Mouse (Mus musculus): ENCODE measurements at regions not wholly inside any gene's neighbourhood (a gene's known extent, or its start where the extent isn't known, plus 50 kb on each side); places are given as distances from the start of the nearest gene placed in this dataset.

GRCm38 (mm10) chrX:99592980-99593379 is 121.9 kb upstream of the Pja1 start:
- DNase-seq = no peak

DNA sequence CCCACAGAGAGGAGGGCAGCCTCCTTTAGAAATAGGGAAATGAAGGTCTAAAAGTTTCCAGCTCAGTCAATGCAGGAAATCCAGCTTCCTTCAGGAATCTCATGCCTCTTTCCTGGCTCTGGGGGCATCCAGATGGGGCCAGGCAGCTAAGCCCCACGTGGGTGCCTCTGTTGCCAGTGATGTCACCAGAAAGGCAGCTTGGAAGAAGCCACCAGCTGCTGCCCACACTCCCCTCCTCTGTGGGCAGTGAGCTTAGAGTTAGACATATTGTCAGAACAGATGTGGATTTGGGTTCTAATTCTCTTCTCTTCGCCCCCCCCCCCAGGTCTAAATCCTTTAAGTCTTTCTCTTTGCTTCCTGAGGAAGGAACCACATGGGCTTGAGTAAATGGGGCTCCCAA is 116.2 kb upstream of the Pja1 start:
- no peak for DNase-seq

- no peak for DNase-seq
Measured at GRCm38 (mm10) chrX:99586282-99586681, 115.2 kb upstream of the Pja1 start.

DNA sequence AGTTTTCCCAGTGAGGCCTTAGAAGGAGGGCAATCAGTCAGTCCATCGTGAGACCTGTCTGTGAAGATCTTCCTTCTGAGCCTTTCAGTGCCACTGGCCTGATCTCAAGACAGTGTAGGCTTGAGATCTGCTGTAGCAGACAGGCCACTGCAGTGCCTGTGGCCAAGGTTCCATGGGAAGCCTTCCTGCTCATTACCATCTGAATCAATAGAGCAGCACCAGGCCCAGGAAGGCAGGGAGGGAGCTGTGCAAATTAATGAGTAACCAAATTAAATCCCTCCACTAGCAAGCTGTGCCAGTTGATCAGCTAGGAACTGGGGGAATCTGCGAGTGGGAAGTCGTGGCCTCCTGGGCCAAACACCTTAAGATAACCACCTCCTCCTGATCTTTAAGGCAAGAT is 114.6 kb upstream of the Pja1 start:
- no peak for DNase-seq

GRCm38 (mm10) chrX:99582611-99583010 is 111.5 kb upstream of the Pja1 start:
- DNase-seq = no peak

DNA sequence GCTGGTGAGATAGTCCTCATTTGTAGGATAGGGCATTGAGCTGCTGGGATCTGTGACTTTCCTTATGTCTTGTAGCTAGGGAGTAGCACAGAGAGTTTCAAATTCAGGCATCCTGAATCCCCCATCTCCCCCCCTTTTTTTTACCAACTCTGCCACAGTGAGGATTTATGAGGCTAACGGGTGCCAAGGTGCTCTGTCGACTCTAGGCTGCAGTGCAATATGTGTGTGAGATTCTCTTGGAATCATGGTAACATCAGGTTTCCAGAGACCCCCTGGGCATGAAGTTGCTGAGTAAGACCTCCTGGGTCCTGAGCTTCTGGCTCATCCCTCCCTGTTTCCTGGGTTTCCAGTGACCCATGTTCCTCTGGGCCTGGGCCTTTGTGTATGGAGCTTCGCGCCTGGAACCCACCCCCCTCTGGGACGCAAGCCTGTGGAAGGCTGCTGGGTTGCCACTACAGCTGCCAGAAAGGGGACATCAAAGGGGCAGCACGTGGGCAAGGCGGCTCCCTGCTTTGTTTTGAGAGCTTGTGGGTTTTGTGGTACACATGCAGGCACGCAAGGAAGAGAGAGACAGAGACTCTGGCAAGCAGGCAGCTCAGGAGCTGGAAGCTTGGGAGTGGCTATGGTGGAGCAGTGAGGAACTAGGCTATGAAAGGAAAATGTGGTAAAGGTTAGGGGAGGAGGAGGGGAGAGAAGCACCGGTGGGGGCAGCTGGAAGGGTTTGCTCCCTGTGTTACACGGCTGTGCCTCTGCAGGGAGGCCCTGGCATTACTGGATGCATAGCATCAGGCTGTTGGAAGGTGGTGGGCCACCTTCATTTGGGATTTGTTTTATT is 110.8 kb upstream of the Pja1 start:
- no peak for DNase-seq

GRCm38 (mm10) chrX:99579206-99579605 is 108.1 kb upstream of the Pja1 start:
- no peak for DNase-seq

GRCm38 (mm10) chrX:99578796-99579195 is 107.7 kb upstream of the Pja1 start:
- DNase-seq = no peak

GRCm38 (mm10) chrX:99575105-99575504 is 104.0 kb upstream of the Pja1 start:
- DNase-seq = no peak

DNA sequence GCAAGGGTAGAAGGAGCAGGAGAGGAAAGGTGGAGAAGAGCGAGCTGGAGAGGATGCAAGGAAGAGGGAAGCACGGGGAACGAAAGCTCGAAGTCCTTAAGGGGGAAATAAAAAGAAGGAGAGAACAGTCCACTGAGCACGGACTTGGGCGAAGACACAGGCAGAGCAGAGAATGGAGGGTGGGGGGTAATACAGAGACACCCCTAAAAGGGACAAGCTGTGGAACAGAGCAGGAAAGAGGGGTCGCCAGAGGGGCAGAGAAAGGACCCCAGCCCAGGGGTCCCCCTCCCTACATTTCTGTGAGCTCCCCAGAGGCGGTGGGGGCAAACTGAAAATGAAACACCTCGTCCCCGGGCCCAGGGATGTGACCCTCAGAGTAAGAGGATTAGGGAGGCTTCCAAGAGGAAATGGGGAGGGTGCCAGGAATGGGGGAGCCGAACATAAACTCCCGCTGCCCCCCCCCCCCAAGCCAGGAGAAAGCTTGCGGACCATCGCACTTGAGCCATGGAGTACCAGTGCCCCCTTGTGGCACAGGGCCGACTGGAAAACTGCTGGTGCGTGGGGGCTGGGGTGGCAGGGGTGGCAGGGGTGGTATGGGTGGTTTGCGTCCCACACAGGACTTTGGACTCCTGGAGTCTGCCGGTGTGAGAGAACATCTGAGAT is 103.5 kb upstream of the Pja1 start:
- DNase-seq = peak; percentile 34 to 48

- DNase-seq = no peak
Measured at GRCm38 (mm10) chrX:99570161-99570560, 99.1 kb upstream of the Pja1 start.

DNA sequence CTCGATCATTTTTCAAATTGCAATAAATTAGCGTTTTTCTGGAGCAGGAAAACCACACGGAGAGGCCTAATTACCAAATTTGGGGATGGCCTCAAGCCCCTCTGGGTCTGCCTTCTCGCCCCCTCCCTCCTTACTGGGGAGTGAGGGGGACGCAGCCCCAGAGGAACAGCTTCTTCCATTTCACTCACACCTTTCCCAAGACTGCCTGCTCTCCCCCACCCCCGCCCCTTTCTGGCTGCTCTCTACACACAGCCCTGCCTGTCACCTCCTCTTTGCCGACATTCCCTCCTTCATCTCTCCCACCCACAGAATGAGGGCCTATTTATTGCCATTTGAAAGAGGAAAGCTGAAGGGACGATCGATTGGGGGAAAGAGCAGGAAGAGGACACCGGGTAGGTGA is 97.2 kb upstream of the Pja1 start:
- DNase-seq = no peak

DNA sequence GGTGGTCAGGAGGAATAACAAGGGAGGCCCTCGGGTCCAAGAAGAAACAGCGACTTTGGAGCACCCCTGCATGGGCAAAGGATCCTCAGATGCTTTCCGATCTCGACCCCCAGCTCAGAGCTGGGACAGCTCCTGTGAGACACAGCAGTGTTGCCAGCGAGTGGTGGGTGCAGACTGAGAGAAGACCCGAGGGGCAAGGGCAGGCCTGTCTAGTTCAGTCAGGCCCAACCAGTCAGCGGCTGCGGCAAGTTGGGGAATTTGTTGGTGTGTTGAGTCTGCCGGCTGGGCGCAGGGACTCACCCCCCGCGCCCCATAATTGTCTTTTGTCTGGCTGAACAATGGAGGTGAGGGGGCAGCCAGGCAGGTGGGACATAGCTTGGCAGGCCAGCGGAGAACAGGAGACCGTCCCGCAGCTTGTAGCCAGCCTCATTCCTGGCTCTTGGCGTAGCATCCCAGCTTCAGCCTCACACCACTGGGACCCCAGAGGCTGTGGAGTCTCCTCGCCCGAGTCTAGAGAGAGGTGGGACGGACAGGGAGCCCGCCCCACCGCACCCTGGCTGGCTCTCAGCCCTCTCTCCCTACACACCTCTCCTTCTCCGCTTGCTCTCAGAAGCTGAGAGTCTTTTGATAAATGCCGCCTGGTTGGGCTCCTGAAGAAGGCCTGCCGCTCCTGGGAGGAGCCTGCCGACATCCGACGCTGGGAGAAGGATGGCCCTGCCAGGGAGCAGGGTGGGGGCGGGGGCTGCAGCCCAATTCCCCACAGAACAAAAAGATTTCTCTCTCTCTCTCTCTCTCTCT is 96.5 kb upstream of the Pja1 start:
- no peak for DNase-seq

DNA sequence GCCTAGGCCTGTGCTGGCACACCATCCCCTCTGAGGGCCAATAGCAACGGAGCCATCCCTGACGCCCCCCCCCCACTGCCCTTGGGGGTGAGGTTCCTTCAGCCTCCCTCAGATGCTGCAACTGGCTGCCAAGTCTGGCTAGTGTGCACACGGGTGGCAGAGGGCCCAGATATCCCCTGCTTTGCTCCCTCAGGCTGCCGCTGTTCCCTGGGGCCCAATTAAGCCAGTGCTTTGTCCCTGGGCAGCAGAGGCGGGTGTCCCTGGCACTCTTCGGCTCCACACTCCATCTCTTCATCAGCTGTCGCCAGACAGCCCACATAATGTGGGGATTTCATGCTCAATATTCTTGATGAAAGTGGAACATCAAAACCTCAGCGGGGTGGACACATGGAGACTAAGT is 90.9 kb upstream of the Pja1 start:
- DNase-seq = no peak

DNA sequence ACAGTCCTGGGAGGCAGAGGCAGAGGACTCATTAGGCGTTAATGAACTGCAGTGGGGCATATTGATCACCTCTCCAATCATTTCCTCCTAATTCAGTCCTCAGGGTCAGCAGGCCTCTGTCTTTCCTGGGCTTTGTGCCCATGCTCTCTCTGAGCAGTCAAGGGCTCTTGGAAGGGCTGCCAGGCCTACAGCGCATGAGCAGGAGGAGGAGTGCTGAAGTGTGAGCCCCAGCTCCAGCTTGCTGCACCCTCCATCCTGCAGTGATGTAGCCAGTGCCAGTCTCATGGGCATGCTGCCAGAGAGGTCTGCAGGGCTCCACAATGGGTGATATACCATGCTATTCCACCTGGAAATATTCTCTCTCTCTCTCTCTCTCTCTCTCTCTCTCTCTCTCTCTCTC is 89.6 kb upstream of the Pja1 start:
- no peak for DNase-seq

GRCm38 (mm10) chrX:99556876-99557354 is 85.8 kb upstream of the Pja1 start:
- no peak for DNase-seq

GRCm38 (mm10) chrX:99555976-99556781 is 85.1 kb upstream of the Pja1 start:
- DNase-seq = no peak

DNA sequence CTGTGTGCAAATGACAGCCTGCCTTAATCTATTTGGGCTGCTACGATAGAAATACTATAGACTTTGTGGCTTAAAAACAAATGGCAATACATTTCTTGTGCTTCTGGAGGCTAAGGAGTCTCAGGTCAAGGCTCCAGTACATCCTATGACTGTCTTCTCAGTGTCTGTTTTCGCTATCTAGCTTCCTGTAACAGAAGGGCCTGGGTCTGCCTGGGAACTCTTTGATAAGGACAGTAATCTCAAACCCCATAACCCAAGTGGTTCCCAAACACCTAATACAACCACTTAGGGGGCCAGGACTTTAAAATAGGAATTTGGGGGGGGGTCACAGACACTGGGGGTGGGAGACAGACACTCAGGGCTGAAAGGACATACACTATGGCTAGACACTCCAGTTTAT is 81.7 kb upstream of the Pja1 start:
- no peak for DNase-seq

DNA sequence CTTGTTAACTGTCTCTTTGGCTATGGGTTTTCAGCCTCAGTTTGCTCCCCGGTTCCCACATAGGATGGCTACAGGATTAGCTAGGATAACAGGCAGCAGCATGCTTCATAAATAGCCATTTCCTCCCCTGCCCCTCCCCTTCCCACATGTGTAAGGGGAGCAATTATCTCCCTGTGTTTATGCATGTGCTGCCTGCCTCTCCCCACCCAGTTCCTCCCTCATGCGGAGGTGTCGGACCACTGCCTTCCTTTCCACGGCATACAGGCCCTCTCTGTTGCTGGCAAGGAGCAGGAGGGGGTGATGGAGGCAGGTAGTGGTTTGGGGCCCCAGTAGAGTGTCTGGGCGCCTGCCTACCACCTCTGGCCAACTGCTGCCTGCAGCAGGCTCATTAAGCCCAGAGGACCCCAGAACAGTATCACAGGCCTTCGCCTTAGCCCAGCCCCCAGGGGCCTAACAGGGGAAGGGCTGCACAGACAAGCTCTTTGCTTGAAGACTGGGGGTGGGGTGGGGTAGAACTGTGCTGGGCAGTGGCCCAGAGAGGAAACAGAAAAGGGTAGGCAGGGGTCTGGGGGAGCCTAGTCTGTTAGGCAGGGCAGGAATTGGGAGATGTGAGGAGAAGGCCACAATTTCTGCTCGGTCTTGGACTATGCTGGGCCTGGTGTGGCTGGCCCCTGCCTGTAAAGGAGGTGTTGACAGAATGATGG is 79.1 kb upstream of the Pja1 start:
- no peak for DNase-seq

- no peak for DNase-seq
Measured at GRCm38 (mm10) chrX:99548284-99549019, 77.4 kb upstream of the Pja1 start.

GRCm38 (mm10) chrX:99544410-99544809 is 73.3 kb upstream of the Pja1 start:
- no peak for DNase-seq
